Mouse (Mus musculus): Measurements from ENCODE around the gene Cnot8. TPM values are rescaled to one million over a fixed set of nuclear protein-coding genes. Genes with fewer than 3 reads are reported as not detected.

Cnot8 gene
- polyA plus RNA-seq, 1 experiment from 2014 or later, result 34.1 TPM

GRCm38 (mm10) chr11:58165072-58165471 lies 61.1 kb downstream of the Cnot8 start:
- Histone ChIP-seq H3K4me3 (replicated peaks) (no peak overlapping the region), H3K9ac (no peak overlapping the region), H3K36me3 (replicated peaks) (peaks cover 58% of the 10 kb centered on the region), H3K9me3 (replicated peaks) (no peaks in the 10 kb centered on the region), H3K27me3 (no peaks in the 10 kb centered on the region), H3K4me2 (no peak overlapping the region), H3K27ac (replicated peaks) (no peak overlapping the region), H3K4me1 (replicated peaks) (peaks cover 27% of the 10 kb centered on the region)
- 79% methylated on average over 2 of the region's 2 CpGs for WGBS (ENCODE audit: insufficient replicate concordance)
- no peak for ATAC-seq (ENCODE audit: insufficient read depth)

GRCm38 (mm10) chr11:58167822-58168166 lies 63.8 kb downstream of the Cnot8 start:
- H3K27ac ChIP-seq (replicated peaks), result peak overlapping the region; percentile 74
- no peaks in the 10 kb centered on the region for H3K27me3 ChIP-seq
- peaks cover 44% of the 10 kb centered on the region for H3K4me1 ChIP-seq (replicated peaks)
- H3K4me2 ChIP-seq, result peak overlapping the region; percentile 94
- H3K36me3 ChIP-seq (replicated peaks), result peaks cover 39% of the 10 kb centered on the region
- H3K4me3 ChIP-seq (replicated peaks), result peak overlapping the region; percentile 95
- H3K9ac ChIP-seq, result peak overlapping the region; percentile 90
- no peaks in the 10 kb centered on the region for H3K9me3 ChIP-seq (replicated peaks)
- under 1% methylated on average over 8 of the region's 8 CpGs for WGBS (ENCODE audit: insufficient replicate concordance)
- ATAC-seq (ENCODE audit: insufficient read depth), result no peak

Other genes starting within 250 kb of the Cnot8 start
- 17.3 and 19.8 TPM in 2 replicates for gene Larp1, start 95.1 kb upstream of the Cnot8 start, polyA plus RNA-seq (2015; fragmentation: Nextera tagmentation; extraction: Ambion mirVana)
- gene Gm12248, start 11.0 kb upstream of the Cnot8 start, polyA plus RNA-seq (2015; fragmentation: Nextera tagmentation; extraction: Ambion mirVana), result not detected in 2 replicates
- gene Gemin5, start 64.4 kb downstream of the Cnot8 start, polyA plus RNA-seq (2015; fragmentation: Nextera tagmentation; extraction: Ambion mirVana), result 9.3 and 9.8 TPM in 2 replicates
- gene Mrpl22, start 67.5 kb downstream of the Cnot8 start, polyA plus RNA-seq (2015; fragmentation: Nextera tagmentation; extraction: Ambion mirVana), result 79.1 and 90.7 TPM in 2 replicates
- 9.9 and 11.2 TPM in 2 replicates for gene Igtp, start 95.4 kb downstream of the Cnot8 start, polyA plus RNA-seq (2015; fragmentation: Nextera tagmentation; extraction: Ambion mirVana)
- 6.1 and 6.3 TPM in 2 replicates for gene Irgm2, start 95.5 kb downstream of the Cnot8 start, polyA plus RNA-seq (2015; fragmentation: Nextera tagmentation; extraction: Ambion mirVana)
- 2.9 and 3.2 TPM in 2 replicates for gene 4930438A08Rik, start 170.6 kb downstream of the Cnot8 start, polyA plus RNA-seq (2015; fragmentation: Nextera tagmentation; extraction: Ambion mirVana)
- gene Zfp692, start 202.9 kb downstream of the Cnot8 start, polyA plus RNA-seq (2015; fragmentation: Nextera tagmentation; extraction: Ambion mirVana), result 9.4 and 11.5 TPM in 2 replicates
- gene Zfp672, start 226.2 kb downstream of the Cnot8 start, polyA plus RNA-seq (2015; fragmentation: Nextera tagmentation; extraction: Ambion mirVana), result 35.0 and 36.0 TPM in 2 replicates
- gene Sh3bp5l, start 226.6 kb downstream of the Cnot8 start, polyA plus RNA-seq (2015; fragmentation: Nextera tagmentation; extraction: Ambion mirVana), result 16.7 and 19.0 TPM in 2 replicates

All from liver, embryonic 15.5 days (tissue).